Mouse (Mus musculus) heart, embryonic 10.5 days (tissue): ENCODE data around the gene Il21r. TPM values are rescaled to one million over a fixed set of nuclear protein-coding genes. Genes with fewer than 3 reads are reported as not detected.

Experiments used
- DNase-seq: peaks from one replicate; pipeline ENCODE4 v3.0.0-alpha.2; 2017; ENCODE audit warnings: low spot score
- H3K27ac ChIP-seq: fragments of 300-500 bp; sonication (generic); 2 replicates; pipeline ENCODE4 v1.5.1; 2016; ENCODE audit warnings: mild to moderate bottlenecking
- H3K27me3 ChIP-seq: fragments of 300-500 bp; sonication (generic); 2 replicates; pipeline ENCODE4 v1.6.1; 2016; ENCODE audit warnings: mild to moderate bottlenecking; ENCODE audit not compliant: poor library complexity, insufficient read depth, severe bottlenecking
- H3K36me3 ChIP-seq: fragments of 300-500 bp; sonication (generic); 2 replicates; pipeline ENCODE4 v1.6.1; 2016; ENCODE audit warnings: mild to moderate bottlenecking, moderate library complexity
- H3K4me1 ChIP-seq: fragments of 300-500 bp; sonication (generic); 2 replicates; pipeline ENCODE4 v1.6.1; 2016; ENCODE audit warnings: mild to moderate bottlenecking
- H3K4me3 ChIP-seq: fragments of 300-500 bp; sonication (generic); 2 replicates; pipeline ENCODE4 v1.5.1; 2016; ENCODE audit warnings: mild to moderate bottlenecking, moderate library complexity
- H3K9me3 ChIP-seq: fragments of 300-500 bp; sonication (generic); 2 replicates; pipeline ENCODE4 v1.6.1; 2016; ENCODE audit warnings: mild to moderate bottlenecking, moderate library complexity
- WGBS: fragments of 180-500 bp; shearing (Covaris S2); methylation state at CpG from one replicate; pipeline ENCODE4 v1.1.7; 2016; 5-methylcytosine and 5-hydroxymethylcytosine counted together
- polyA plus RNA-seq: library from polyadenylated mRNA; unstranded; fragments of >200 nt; fragmentation: Nextera tagmentation; extraction: Ambion mirVana; gene quantifications from 2 replicates; pipeline ENCODE4 v1.2.1, GENCODE M21; 2016

Gene Il21r
- polyA plus RNA-seq, 1 experiment from 2014 or later: 0.11 TPM

GRCm38 (mm10) chr7:125597516-125598347, 5.5 kb upstream of the Il21r start:
- Histone ChIP-seq H3K4me1 (peaks cover 18% of the 10 kb centered on the region), H3K9me3 (no peaks in the 10 kb centered on the region), H3K27ac (no peak overlapping the region), H3K27me3 (no peaks in the 10 kb centered on the region), H3K36me3 (no peaks in the 10 kb centered on the region), H3K4me3 (no peak overlapping the region)
- 88% methylated on average over 11 of the region's 11 CpGs for WGBS
- DNase-seq: no peak

GRCm38 (mm10) chr7:125599373-125599973, 3.8 kb upstream of the Il21r start:
- peaks cover 23% of the 10 kb centered on the region for H3K4me1 ChIP-seq
- H3K4me3 ChIP-seq: no peak overlapping the region
- H3K27me3 ChIP-seq: peaks cover 6% of the 10 kb centered on the region; the same call in 1 of the 2 replicates
- DNase-seq: no peak
- H3K36me3 ChIP-seq: no peaks in the 10 kb centered on the region
- H3K9me3 ChIP-seq: no peaks in the 10 kb centered on the region
- WGBS: 46% methylated on average over 4 of the region's 4 CpGs
- H3K27ac ChIP-seq: no peak overlapping the region

- Histone ChIP-seq H3K4me3 (no peak overlapping the region), H3K9me3 (no peaks in the 10 kb centered on the region), H3K27me3 (peaks cover 13% of the 10 kb centered on the region; the same call in 1 of the 2 replicates), H3K4me1 (peaks cover 23% of the 10 kb centered on the region), H3K27ac (no peak overlapping the region), H3K36me3 (no peaks in the 10 kb centered on the region)
- no peak for DNase-seq
- 66% methylated on average over 10 of the region's 10 CpGs for WGBS
Observed at GRCm38 (mm10) chr7:125600136-125600535, 3.1 kb upstream of the Il21r start.

- peaks cover 13% of the 10 kb centered on the region; the same call in 1 of the 2 replicates for H3K27me3 ChIP-seq
- WGBS: 28% methylated on average over 6 of the region's 6 CpGs
Observed at GRCm38 (mm10) chr7:125600612-125601279, 2.5 kb upstream of the Il21r start.

GRCm38 (mm10) chr7:125601280-125601670, 2.0 kb upstream of the Il21r start:
- no peak for DNase-seq
- Histone ChIP-seq H3K9me3 (no peaks in the 10 kb centered on the region), H3K4me1 (peaks cover 32% of the 10 kb centered on the region), H3K4me3 (no peak overlapping the region), H3K36me3 (no peaks in the 10 kb centered on the region), H3K27me3 (peaks cover 13% of the 10 kb centered on the region; the same call in 1 of the 2 replicates), H3K27ac (no peak overlapping the region)
- 86% methylated on average over 6 of the region's 6 CpGs for WGBS

More at GRCm38 (mm10) chr7:125600612-125601279, 2.5 kb upstream of the Il21r start:
- H3K9me3 ChIP-seq: no peaks in the 10 kb centered on the region
- DNase-seq: no peak
- no peaks in the 10 kb centered on the region for H3K36me3 ChIP-seq
- peak overlapping the region; percentile 29; the same call in 1 of the 2 replicates for H3K27ac ChIP-seq
- H3K4me1 ChIP-seq: peaks cover 27% of the 10 kb centered on the region
- no peak overlapping the region for H3K4me3 ChIP-seq

GRCm38 (mm10) chr7:125601821-125602448, 1.3 kb upstream of the Il21r start:
- Histone ChIP-seq H3K27ac (no peak overlapping the region), H3K27me3 (peaks cover 13% of the 10 kb centered on the region; the same call in 1 of the 2 replicates), H3K4me3 (no peak overlapping the region), H3K36me3 (no peaks in the 10 kb centered on the region), H3K4me1 (peaks cover 38% of the 10 kb centered on the region), H3K9me3 (no peaks in the 10 kb centered on the region)
- WGBS: 74% methylated on average over 11 of the region's 11 CpGs
- DNase-seq: no peak

- Histone ChIP-seq H3K27ac (no peak overlapping the region), H3K9me3 (no peaks in the 10 kb centered on the region), H3K4me1 (peaks cover 36% of the 10 kb centered on the region), H3K4me3 (no peak overlapping the region), H3K36me3 (no peaks in the 10 kb centered on the region), H3K27me3 (peaks cover 13% of the 10 kb centered on the region; the same call in 1 of the 2 replicates)
- WGBS: 76% methylated on average over 12 of the region's 12 CpGs
- no peak for DNase-seq
Observed at GRCm38 (mm10) chr7:125604362-125605319, 1.4 kb downstream of the Il21r start.

GRCm38 (mm10) chr7:125605725-125606139, 2.5 kb downstream of the Il21r start:
- H3K9me3 ChIP-seq: no peaks in the 10 kb centered on the region
- 34% methylated on average over 4 of the region's 4 CpGs for WGBS
- no peak for DNase-seq
- no peak overlapping the region for H3K27ac ChIP-seq
- H3K4me1 ChIP-seq: peaks cover 25% of the 10 kb centered on the region
- H3K4me3 ChIP-seq: no peak overlapping the region
- H3K27me3 ChIP-seq: peaks cover 13% of the 10 kb centered on the region; the same call in 1 of the 2 replicates
- no peaks in the 10 kb centered on the region for H3K36me3 ChIP-seq

- no peaks in the 10 kb centered on the region for H3K36me3 ChIP-seq
- no peaks in the 10 kb centered on the region for H3K9me3 ChIP-seq
- no peak overlapping the region for H3K4me3 ChIP-seq
- H3K27ac ChIP-seq: no peak overlapping the region
- peaks cover 13% of the 10 kb centered on the region; the same call in 1 of the 2 replicates for H3K27me3 ChIP-seq
- no peak for DNase-seq
- WGBS: 80% methylated on average over 2 of the region's 2 CpGs
- H3K4me1 ChIP-seq: peaks cover 20% of the 10 kb centered on the region
Observed at GRCm38 (mm10) chr7:125606265-125607164, 3.3 kb downstream of the Il21r start.

- Histone ChIP-seq H3K36me3 (no peaks in the 10 kb centered on the region), H3K4me1 (peaks cover 20% of the 10 kb centered on the region), H3K9me3 (no peaks in the 10 kb centered on the region), H3K4me3 (no peak overlapping the region), H3K27me3 (peaks cover 13% of the 10 kb centered on the region; the same call in 1 of the 2 replicates), H3K27ac (no peak overlapping the region)
- DNase-seq: no peak
- 53% methylated on average over 6 of the region's 6 CpGs for WGBS
Observed at GRCm38 (mm10) chr7:125607384-125608182, 4.4 kb downstream of the Il21r start.
